Mouse (Mus musculus) layer of hippocampus, postnatal 10 days (tissue): ENCODE data around the gene Sar1b. TPM values are rescaled to one million over a fixed set of nuclear protein-coding genes. Genes with fewer than 3 reads are reported as not detected.
A peak's percentile ranks its signal among the peaks of the same experiment; 100 is the strongest.
"Not testable (repeated sequence)": the region's sequence is repeated elsewhere in the genome, so short reads cannot be mapped to it uniquely, and the experiment has no call there.

Experiments used
- DNase-seq, 2 experiments: peaks; one replicate each; pipeline ENCODE4 v3.0.0; 2021; ENCODE audit warnings: low spot score in 2 of 2
- long read RNA-seq: library from polyadenylated mRNA; stranded (forward); transcript quantifications from one replicate; pipeline ENCODE4 v2.0.0, GENCODE M21; 2023
- total RNA-seq, 2 experiments: library from RNA; stranded (reverse); gene quantifications; 2 replicates each; pipeline ENCODE4 v1.2.3; 2021

Sar1b gene
- 10 to 100 TPM; 75.5 to 82.7 TPM for total RNA-seq
- long read RNA-seq, transcript Sar1b-201 (7 exons, 1,201 nt), result major isoform, 166 of 177 reads
- long read RNA-seq, partial matches to known transcripts, result 4 of 177 reads
- long read RNA-seq, other reads (novel, unspliced or antisense), result 7 of 177 reads

DNA sequence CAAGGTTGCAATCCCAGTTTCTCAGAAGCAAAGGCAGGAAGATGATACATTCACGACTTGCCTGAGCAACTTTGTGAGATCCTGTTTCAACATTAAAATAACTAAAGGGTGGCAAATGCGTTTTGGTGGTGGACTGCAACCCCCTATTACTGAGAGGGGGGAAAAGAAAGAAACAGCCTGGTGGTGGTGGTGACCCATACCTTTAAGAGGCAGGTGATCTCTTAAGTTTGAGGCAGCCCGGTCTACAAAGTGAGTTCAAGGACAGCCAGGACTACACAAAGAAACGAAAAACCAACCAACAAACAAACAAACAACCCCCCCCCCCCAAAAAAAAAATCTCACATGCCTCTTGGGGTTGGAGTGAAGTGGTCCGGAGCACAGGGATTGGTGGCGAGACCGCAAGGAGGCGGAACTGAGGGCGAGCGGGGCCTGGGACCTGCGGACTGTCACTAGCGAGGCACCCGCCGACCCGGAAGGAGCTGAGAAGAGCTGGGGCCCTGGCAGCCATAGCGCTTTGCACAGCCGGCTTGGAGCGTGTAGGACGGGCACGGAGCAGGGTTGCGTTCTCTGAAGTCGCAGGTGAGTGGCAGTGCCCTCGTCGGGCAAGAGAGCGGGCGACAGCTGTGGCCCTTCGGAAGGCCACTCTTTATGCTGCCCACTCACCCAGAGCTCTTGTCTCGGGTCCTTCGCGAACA, at the start of gene Sar1b, which contains the start of gene Sec24a:
Gene Sar1b, plus strand, starts transcription at position 475 of the 695 bp plus-strand sequence.
Gene Sec24a, minus strand, starts transcription at position 422 of the 695 bp plus-strand sequence.
- peak; percentile 83 to 89 for DNase-seq

DNA sequence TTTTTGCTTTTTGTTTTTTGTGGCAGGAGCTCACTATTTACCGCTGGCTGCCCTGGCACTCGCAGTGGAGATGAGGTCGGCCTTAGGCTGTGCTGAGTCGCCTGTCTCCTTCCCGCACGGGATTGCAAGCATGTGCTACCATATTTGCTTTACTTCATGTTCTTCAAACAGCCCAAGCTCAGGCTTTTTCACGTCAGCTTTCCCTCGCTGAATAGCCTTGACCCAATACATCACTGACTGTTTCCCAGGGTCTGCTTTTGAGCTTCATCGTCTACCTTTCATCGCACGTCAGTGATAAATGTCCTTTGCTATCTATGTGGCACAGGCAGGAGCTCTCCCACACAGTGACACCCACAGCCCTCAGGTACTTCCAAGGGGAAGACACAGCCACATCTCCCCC, 42.4 kb upstream of the Sar1b start:
- no peak for DNase-seq

DNA sequence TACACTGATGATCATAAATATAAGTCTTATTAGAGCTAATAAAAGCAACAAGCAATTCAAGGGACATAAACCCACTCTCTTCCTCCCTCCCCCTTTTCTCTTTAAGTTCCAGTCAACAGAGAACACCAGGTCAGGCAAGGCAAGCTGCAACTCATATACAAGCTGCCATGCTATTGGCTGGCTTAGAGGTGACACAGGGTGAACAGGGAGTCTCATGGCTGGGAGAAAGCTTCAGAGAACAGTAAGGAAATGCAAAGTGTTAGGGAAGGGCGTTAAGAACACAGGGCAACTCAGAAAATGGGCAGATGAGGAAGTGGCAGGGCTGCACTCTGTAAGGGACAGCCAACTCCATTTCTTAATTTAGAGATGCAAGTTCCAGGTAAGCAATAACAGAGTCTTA, 30.6 kb upstream of the Sar1b start:
- DNase-seq, result no peak

DNA sequence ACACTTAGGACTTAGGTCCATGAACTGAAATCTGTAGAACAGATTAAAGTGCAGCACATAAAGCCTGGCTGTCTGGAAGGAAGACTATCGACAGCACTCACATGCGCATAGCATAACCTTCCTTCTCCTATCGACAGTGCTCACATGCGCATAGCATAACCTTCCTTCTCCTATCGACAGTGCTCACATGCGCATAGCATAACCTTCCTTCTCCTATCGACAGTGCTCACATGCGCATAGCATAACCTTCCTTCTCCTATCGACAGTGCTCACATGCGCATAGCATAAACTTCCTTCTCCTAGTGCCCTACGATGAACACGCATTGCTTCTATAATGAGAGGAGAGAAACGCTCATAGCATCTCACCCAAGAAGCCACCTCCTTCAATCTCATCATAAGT, 29.3 kb upstream of the Sar1b start:
- not testable (repeated sequence) for DNase-seq

DNA sequence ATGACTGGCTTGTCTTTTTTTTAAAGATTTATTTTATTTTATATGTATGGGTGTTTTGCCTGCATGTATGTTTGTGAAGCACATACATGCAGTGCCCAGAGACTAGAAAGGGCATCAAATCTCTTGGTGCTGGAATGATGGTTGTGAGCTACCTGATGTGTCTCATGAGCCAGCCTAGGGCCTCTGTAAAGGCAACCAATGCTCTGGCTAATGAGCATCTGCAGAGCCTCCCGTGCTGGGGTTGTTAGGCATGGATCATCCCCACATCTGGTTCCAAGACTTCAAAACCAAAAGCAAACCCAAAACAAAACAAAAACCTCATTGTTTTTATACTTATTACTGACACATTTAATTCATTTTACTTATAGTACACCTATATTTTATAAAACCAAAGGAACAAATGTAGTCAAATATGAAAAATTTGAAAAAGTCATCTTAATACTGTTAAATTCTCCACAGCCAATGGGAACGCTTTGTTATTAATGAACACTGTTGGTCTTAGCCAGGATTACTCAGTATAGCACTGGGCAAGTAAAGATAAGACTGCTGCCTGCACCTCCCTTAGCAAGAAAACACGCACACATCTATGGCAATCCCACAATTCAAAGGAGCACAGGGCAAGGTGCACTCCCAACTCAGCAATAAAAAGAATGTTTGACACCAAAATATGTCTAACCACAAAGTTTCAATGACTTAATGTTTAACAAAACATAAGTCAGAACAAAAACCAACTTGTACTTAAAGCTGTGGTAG, 24.7 kb upstream of the Sar1b start:
- DNase-seq, result no peak

DNA sequence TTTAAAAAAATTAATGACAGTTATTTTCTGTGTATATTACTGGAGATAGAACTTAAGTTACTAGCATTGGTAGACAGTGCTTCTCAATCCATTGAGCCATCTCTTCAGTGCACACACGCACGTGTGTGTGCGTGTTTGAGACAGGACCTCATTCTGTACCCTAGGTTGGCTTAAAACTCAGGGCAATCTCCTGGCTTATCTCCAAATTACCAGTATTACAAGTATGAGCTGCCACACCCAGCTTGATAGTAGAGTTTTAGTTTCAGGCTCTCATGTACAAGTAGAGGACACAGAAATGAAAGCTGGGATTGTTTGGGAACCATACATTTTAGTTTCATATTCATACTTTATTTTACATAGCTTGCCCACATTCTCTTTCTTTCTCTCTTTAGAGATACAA, 22.8 kb upstream of the Sar1b start:
- DNase-seq, result no peak

DNA sequence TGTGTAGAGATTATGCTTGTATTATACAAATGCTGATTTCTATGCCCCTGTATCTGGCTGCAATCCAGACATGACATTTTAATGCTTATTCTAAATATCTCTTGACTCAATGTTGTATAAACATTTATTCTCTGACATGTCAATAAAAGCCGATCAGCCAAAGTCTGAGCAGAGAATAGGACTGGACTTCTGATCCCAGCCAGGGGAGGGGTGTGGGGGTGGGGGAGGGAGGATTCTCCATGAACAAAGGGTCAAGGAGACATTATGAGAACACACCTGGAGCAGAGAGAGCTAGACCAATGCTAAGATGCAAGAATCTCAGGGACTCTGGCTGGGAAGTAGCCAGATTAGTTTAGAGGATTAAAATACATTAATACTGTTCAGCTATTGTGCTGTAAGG, 17.4 kb upstream of the Sar1b start:
- DNase-seq, result no peak

DNA sequence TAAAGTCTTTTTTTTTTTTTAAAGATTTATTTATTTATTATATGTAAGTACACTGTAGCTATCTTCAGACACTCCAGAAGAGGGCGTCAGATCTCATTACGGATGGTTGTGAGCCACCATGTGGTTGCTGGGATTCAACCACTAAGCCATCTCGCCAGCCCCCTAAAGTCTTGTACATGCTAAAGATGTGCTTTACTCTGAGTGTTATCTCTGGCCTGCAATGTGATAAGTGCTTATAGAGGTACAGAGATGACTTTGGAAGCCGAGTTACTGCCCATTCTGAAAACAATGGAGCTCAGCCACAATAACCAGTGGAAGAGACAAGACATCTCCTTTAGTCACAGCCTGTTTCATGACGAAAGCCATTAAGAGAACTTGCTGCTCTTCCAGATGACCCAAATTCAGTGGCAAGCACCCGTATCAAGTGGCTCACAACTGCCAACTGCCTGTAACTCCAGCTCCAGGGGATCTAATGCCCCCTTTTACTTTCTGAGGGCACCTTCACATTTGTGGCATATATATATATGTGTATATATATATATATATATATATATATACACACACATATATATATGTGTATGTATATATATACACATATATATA, 11.8 kb upstream of the Sar1b start:
- DNase-seq, result not testable (repeated sequence)

DNA sequence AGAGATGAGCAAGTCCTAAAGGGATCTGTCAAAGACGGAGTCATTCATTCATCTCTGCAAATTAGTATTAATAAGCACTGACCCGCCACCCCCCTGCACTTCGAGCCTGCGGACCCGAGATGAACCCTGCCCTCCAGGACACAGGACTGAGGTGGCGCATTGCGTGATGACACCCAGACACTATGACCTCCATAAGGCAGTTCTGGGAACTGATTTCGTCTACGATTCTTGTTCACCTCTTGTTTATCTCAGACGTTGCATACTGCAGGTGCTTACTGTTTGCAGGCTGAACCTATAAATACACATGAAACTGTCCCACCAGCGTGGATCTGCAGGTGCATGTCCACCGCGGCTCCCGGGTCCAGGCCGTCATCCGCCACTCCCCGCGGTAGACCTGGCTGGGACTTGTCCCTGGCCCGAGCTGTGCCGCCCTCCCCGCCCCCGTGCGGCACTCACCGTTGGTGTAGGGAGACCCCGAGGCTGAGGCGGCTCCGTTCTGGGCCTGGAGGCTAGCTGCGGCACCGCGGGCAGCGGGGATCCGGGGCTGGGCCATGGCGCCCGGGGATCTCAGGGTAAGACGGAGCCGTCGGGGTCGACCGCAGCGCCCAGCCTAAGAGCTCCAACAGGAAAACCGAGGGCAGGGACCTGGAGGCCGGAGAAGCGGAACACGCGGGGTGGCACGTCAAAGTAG, 7.7 kb upstream of the Sar1b start:
- DNase-seq, result no peak

DNA sequence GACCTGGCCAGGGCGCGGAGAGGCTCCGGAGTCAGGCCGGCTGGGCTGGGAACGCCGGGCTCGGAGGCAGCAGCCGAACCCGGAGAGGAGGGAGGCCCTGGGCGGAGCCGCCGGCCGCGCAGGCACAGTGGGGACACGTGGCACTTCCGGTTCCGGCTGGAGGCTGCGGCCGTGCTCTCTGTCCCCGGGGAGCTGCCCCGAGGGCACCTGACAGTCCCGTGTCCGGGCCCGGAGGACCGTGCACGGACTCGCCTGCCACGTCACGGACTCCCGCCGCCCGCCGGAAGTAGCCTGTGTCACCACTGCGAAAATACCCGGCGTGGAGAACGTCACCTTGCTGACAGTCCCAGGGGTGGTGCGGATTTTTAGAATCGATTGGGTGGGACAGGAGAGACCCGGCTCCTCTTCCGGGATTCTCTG, 7.1 kb upstream of the Sar1b start:
- peak; percentile 86 to 91 for DNase-seq

DNA sequence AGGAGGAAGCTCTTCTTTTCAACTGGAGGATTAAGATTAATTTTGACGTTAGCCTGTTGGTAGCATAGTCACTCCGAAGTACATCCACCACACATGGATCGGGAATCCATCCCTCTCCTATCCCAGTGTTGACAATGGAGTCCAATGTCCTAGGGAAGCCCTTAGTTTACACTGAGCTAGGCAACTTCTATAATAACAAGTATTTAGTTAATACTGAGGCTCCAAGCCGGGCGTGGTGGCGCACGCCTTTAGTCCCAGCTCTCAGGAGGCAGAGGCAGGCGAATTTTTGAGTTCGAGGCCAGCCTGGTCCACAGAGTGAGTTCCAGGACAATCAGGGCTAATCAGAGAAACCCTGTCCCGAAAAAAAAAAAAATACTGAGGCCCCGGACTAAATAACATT, 6.5 kb upstream of the Sar1b start:
- peak in 1 of 2 experiments; percentile 10 for DNase-seq

DNA sequence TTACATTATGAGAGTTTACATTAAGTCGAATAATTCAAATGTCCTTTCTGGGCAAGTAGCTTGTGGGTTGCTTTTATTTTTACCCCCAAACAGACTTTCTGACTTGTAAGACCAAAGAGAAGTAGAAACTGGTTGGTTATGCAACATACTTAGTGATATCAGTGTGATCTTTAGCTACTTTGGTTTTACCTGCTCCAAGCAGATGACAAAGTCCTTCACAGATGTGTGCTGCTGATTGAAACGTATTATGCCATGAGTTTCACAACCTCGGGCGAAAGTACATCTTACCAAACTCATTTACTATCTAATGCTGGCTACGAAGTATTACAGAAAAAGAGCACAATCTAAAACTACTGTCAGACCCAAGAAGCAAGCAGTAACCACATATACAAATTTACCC, 5.9 kb upstream of the Sar1b start:
- no peak for DNase-seq

DNA sequence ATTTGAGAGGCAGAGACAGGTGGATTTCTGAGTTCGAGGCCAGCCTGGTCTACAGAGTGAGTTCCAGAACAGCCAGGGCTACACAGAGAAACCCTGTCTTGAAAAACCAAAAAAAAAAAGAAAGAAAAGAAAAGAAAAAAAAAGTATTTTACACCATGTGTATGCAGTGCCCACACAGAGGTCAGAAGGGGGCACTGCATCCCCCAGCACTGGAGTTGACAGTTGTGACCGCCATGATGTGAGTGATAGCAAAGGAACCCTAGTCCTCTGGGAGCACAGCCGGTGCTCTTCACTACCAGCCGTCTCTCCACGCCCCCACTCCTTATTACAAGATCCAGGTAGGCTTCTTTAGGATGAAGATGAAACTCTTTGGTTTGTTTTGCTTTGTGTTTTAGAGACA, 5.3 kb upstream of the Sar1b start:
- not testable (repeated sequence) for DNase-seq

DNA sequence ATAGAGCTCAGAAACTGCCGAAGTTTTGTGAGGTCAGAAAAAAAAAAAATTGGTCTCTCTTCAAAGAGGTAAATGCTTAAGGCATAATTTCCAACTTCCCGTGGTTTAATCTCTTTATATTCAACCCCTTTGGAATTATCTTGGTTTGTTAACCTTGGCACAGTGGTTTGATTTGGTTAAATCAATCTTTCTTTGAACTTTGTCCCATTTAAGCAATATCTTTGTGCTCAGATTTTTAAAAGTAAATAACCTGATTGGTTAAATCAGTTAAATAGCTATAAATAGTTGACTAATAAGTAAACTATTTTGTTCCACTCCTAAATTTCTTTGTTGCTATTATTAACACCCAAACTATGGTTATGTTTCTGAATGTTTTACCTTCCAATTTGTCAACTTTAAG, 4.2 kb upstream of the Sar1b start:
- DNase-seq, result no peak

DNA sequence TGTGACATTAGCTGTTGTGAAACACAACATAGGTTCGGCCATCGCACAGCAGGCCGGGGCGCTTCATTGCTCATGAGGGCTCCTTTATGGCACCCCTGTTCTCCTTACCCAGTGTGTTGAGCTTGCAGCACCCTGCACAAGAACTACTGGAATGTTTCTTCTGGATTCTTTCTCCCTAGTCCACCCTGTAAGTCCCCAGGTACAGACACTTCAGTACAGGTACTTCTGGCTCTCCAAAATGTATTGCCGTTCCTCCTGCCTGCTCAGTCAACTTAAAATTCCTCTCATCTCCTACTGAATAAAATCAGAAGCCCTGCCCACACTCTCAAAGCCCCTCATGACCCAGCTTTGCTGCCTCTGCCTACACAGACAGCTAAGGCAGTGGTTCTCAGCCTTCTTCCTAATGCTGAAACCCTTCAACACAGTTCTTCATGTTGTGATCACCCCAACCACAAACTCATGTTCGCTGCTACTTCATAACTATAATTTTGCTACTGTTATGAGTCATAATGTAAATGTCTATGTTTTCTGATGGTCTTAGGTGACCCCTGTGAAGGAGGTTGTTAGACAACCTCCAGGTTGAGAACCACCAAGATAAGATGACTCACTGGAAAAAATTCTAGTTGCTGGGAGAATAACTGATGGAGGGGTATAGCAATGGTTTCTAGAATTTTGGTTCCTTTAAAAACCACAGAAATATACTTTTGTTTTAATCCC, 3.4 kb upstream of the Sar1b start:
- no peak for DNase-seq

DNA sequence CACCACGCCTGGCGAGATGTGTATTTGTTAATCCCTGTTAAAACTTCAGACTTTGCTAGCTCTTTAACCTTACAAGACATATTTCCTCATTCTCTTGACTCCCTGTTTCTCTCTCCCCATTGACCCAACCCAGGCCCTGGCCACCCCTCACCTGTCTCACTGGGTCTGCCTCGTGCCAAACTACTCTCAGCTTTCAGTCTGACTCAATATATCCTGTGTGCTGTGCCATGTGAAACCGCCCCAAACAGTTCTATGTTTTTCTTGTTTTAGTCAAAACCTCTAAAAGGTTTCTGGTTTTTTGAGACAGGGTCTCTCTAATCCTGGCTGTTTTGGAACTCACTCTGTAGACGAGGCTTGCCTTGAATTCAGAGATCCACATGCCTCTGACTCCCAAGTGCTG, 2.2 kb upstream of the Sar1b start:
- DNase-seq, result no peak

DNA sequence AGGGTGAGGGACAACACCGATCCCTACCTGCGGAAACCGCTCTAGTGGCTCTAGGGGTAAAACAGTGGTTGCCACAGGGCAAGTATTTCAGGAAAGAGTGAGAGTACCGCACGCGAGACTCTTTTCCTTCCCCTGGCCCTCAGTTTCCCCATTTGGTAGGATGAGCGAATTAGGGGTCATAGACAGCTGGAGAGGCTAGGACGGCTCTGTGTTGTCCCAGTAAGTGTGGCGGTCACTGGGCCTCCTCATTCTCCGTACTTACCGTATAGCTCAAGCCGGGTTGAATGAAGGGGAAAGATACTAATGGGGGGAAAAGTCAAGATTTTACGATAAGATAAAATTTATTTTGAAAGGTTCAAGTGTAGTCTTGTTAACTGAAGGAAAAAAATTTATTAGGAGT, 468 bp downstream of the Sar1b start:
- DNase-seq, result no peak

DNA sequence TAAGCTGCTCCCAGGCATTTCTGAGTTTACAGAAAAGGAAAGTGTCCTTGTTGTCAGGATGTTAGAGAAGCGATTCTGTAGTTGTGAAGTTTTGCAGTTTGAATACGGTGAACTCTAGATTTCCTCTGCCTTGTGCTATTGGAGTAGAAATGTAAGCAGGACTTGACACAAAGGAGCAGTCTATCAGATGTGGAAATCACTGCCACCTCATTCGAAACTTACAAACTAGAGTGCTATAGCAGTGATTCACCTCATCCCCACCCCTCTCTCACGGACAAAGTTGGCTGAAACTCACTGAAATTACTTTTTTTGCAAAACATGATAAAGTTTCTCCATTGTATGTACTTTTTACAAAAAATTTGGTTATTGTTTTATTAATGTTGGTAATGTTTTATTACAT, 1.3 kb downstream of the Sar1b start:
- DNase-seq, result no peak

DNA sequence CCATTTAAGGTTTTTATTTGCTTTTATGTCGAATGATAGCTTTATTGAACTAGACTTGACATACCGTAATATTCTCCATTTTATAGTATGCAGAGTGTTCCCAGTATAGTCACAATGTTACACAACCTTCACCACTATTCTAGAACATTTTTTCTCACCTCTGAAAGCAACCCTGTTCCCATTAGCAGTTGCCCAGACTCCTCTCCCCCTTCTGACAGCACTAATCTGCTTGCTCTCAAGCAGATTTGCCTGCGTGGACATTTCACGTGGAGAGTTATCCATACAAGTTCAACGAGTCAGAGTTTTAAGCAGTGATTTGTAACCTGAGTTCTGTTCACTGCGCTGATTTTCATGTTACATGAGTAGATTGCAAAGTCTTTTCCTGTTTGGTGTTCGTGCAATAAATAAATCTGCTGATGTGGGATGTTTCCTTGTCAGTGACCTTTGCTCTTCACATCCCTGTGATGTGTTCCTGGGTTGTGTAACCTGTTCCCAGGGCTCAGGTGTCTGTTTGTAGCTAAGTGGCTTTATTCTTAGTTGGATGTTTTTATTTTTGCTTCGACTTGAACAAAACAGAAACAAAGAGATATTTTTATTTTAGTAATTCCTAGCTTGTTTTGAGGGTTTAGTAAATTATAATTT, 4.2 kb downstream of the Sar1b start:
- no peak for DNase-seq

DNA sequence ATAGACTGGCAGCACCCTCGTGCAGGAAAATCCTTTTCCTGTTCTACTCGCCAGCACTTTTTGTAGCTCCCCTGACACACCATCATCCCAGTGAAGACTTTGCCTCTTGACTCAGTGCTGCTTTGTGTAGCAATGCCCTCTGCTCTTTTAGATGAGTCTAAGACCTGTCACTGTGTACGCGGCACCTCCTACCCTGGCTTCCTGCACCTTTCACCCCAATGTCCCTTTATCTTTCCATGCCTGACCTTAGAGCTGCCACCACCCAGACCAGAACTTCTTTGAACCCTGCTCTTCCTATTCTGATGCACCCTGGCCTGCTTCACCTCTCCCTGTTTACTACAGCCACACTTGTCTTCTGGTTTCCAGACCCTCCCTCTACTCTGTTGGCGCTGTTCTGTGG, 4.8 kb downstream of the Sar1b start:
- DNase-seq, result no peak
